Mouse (Mus musculus): ENCODE results near the gene Cdc6. TPM values are rescaled to one million over a fixed set of nuclear protein-coding genes. Genes with fewer than 3 reads are reported as not detected.
"Not testable (repeated sequence)": the region's sequence is repeated elsewhere in the genome, so short reads cannot be mapped to it uniquely, and the experiment has no call there.

Cdc6 gene
- polyA plus RNA-seq, 1 experiment, result 0.82 TPM

DNA sequence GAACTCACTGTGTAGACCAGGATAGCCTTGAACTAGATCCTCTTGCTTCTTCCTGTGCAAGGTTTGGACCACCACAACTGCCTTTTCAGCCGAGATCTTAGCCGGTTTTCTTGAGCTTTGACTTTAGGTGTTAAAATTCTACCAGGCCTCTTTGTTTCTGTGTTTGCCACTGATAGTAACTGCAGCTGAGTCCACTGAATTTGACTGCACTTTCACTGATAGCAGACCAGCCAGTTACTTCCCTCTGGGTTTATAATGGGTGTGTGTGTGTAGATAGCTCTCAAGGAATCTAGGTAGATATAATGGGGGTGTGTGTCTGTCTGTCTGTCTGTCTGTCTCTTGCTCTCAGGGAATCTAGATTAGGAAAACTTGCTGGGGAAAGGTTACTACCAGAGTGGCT is 3.0 kb upstream of the Cdc6 start:
- Histone ChIP-seq H3K27me3 (ENCODE audit: control insufficient read depth) (no peaks in the 10 kb centered on the region), H3K9me3 (ENCODE audit: control insufficient read depth, low read length) (no peaks in the 10 kb centered on the region), H3K4me3 (replicated peaks) (peak overlapping the region; percentile 45), H3K4me1 (ENCODE audit: control insufficient read depth) (peaks cover 71% of the 10 kb centered on the region), H3K36me3 (ENCODE audit: control insufficient read depth) (peaks cover 56% of the 10 kb centered on the region)
- peak; percentile 60; the same call in 1 of the 2 replicates for TF ChIP-seq GATA1 (IDR thresholded peaks at IDR 0.05; ENCODE audit: low read length)
- peak; percentile 62; the same call in 2 of the 3 replicates for TF ChIP-seq TAL1 (IDR thresholded peaks at IDR 0.05; ENCODE audit: low read length)

- Histone ChIP-seq H3K27me3 (ENCODE audit: control insufficient read depth) (no peaks in the 10 kb centered on the region), H3K4me3 (replicated peaks) (peak overlapping the region; percentile 28), H3K36me3 (ENCODE audit: control insufficient read depth) (peaks cover 56% of the 10 kb centered on the region), H3K9me3 (ENCODE audit: control insufficient read depth, low read length) (no peaks in the 10 kb centered on the region), H3K4me1 (ENCODE audit: control insufficient read depth) (peaks cover 75% of the 10 kb centered on the region)
- TF ChIP-seq GATA1 (IDR thresholded peaks at IDR 0.05; ENCODE audit: low read length) (no peak), TAL1 (IDR thresholded peaks at IDR 0.05; ENCODE audit: low read length) (no peak)
Observed at GRCm38 (mm10) chr11:98905033-98905432, 2.6 kb upstream of the Cdc6 start.

DNA sequence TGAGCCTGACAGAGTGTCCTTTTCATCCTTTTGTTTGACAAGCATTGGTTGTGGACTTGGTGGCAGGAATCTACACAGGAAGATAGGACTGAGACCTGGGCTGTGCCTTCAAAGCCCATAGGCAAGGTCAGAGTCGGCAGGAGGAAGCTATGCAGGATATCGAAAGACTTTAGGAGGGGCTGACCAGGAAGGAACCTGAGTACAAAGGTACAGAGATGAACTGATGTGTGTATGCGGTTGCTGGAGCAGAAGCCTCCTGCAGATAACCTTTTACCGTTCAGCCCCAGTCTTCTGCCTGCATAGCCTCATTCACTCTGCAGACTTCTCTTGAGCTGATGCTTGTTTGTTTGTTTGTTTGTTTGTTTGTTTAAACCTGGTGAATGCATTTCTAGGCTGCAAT is 2.0 kb upstream of the Cdc6 start:
- H3K4me3 ChIP-seq (replicated peaks), result peak overlapping the region; percentile 28
- no peaks in the 10 kb centered on the region for H3K27me3 ChIP-seq (ENCODE audit: control insufficient read depth)
- H3K9me3 ChIP-seq (ENCODE audit: control insufficient read depth, low read length), result no peaks in the 10 kb centered on the region
- peaks cover 56% of the 10 kb centered on the region for H3K36me3 ChIP-seq (ENCODE audit: control insufficient read depth)
- H3K4me1 ChIP-seq (ENCODE audit: control insufficient read depth), result peaks cover 75% of the 10 kb centered on the region
- TF ChIP-seq TAL1 (IDR thresholded peaks at IDR 0.05; ENCODE audit: low read length) (no peak), GATA1 (IDR thresholded peaks at IDR 0.05; ENCODE audit: low read length) (no peak)

DNA sequence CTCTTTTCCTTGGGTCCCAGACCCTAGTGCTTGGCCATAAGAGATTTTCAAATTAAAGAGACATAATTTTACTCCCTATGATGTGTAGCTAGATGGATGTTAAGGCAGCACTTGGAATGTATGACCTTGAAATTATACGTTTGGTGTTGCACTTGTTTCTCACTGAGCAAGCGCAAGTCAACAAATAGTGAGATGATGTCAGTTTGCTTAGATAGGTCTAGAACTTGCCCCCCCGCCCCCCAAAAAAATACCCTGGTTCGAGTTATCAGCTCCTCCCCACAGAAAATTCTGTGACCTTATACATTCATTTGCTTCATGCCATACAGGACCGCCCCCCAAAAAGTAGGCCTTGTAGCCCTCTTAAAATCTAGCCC is 551 bp upstream of the Cdc6 start:
- Histone ChIP-seq H3K27me3 (ENCODE audit: control insufficient read depth) (no peaks in the 10 kb centered on the region), H3K4me3 (replicated peaks) (peak overlapping the region; percentile 89), H3K36me3 (ENCODE audit: control insufficient read depth) (peaks cover 56% of the 10 kb centered on the region), H3K9me3 (ENCODE audit: control insufficient read depth, low read length) (no peaks in the 10 kb centered on the region), H3K4me1 (ENCODE audit: control insufficient read depth) (peaks cover 87% of the 10 kb centered on the region)
- TF ChIP-seq TAL1 (IDR thresholded peaks at IDR 0.05; ENCODE audit: low read length), result no peak
- no peak for TF ChIP-seq GATA1 (IDR thresholded peaks at IDR 0.05; ENCODE audit: low read length)

DNA sequence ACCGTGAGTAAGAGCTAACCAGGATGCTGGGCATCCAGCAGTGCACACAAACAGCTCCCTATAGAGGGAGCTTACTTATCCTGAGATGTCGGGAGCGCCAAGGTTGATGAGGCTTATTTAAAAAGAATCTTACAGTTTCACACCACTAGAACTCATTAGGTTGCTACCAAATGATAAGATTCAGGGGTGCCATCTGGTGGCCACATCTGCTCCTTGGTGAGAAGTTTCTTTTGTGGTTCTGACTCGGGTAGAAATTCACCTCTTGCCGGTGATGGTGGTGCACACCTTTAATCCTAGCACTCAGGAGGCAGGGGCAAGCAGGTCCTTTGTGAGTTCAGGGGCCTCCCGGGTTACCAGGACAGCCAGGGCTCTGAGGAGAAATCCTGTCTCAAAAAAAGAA is 2.1 kb downstream of the Cdc6 start:
- H3K27me3 ChIP-seq (ENCODE audit: control insufficient read depth), result no peaks in the 10 kb centered on the region
- H3K36me3 ChIP-seq (ENCODE audit: control insufficient read depth), result peaks cover 70% of the 10 kb centered on the region
- peak overlapping the region; percentile 89 for H3K4me3 ChIP-seq (replicated peaks)
- H3K9me3 ChIP-seq (ENCODE audit: control insufficient read depth, low read length), result no peaks in the 10 kb centered on the region
- peaks cover 83% of the 10 kb centered on the region for H3K4me1 ChIP-seq (ENCODE audit: control insufficient read depth)
- TF ChIP-seq GATA1 (IDR thresholded peaks at IDR 0.05; ENCODE audit: low read length) (peak; percentile 44; the same call in 1 of the 2 replicates), TAL1 (IDR thresholded peaks at IDR 0.05; ENCODE audit: low read length) (peak; percentile 32; the same call in 1 of the 3 replicates)

- Histone ChIP-seq H3K4me3 (replicated peaks) (peak overlapping the region; percentile 89), H3K36me3 (ENCODE audit: control insufficient read depth) (peaks cover 77% of the 10 kb centered on the region), H3K4me1 (ENCODE audit: control insufficient read depth) (peaks cover 79% of the 10 kb centered on the region), H3K9me3 (ENCODE audit: control insufficient read depth, low read length) (no peaks in the 10 kb centered on the region), H3K27me3 (ENCODE audit: control insufficient read depth) (no peaks in the 10 kb centered on the region)
- no peak for TF ChIP-seq GATA1 (IDR thresholded peaks at IDR 0.05; ENCODE audit: low read length)
- no peak for TF ChIP-seq TAL1 (IDR thresholded peaks at IDR 0.05; ENCODE audit: low read length)
Observed at GRCm38 (mm10) chr11:98910415-98910814, 2.8 kb downstream of the Cdc6 start.

DNA sequence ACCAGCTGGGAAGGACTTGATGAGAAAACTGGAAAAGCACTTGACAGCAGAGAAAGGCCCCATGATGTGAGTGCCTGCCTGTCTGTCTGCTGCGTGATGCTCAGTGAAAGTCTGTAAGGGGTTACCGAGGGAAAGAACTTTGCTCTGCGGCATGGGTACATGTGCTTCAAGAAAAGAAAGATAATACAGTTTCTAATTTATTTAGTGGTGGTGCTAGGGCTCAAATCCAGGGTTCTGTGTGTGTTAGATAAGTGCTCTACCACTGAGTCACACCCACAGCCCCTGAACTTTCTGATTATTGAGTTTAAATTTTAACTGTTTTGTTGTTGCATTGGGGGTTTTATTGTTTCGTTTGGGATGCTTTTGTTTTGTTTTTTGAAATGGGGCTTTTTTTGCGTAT is 3.9 kb downstream of the Cdc6 start:
- Histone ChIP-seq H3K36me3 (ENCODE audit: control insufficient read depth) (peaks cover 81% of the 10 kb centered on the region), H3K4me1 (ENCODE audit: control insufficient read depth) (peaks cover 72% of the 10 kb centered on the region), H3K4me3 (replicated peaks) (peak overlapping the region; percentile 89), H3K9me3 (ENCODE audit: control insufficient read depth, low read length) (no peaks in the 10 kb centered on the region), H3K27me3 (ENCODE audit: control insufficient read depth) (no peaks in the 10 kb centered on the region)
- peak; percentile 70 for TF ChIP-seq TAL1 (IDR thresholded peaks at IDR 0.05; ENCODE audit: low read length)
- peak; percentile 63 for TF ChIP-seq GATA1 (IDR thresholded peaks at IDR 0.05; ENCODE audit: low read length)

GRCm38 (mm10) chr11:98914196-98914595 is 6.6 kb downstream of the Cdc6 start:
- Histone ChIP-seq H3K36me3 (ENCODE audit: control insufficient read depth) (peaks cover 100% of the 10 kb centered on the region), H3K4me3 (replicated peaks) (no peak overlapping the region), H3K27me3 (ENCODE audit: control insufficient read depth) (no peaks in the 10 kb centered on the region), H3K4me1 (ENCODE audit: control insufficient read depth) (peaks cover 71% of the 10 kb centered on the region), H3K9me3 (ENCODE audit: control insufficient read depth, low read length) (no peaks in the 10 kb centered on the region)
- TF ChIP-seq GATA1 (IDR thresholded peaks at IDR 0.05; ENCODE audit: low read length), result no peak
- TF ChIP-seq TAL1 (IDR thresholded peaks at IDR 0.05; ENCODE audit: low read length), result no peak

DNA sequence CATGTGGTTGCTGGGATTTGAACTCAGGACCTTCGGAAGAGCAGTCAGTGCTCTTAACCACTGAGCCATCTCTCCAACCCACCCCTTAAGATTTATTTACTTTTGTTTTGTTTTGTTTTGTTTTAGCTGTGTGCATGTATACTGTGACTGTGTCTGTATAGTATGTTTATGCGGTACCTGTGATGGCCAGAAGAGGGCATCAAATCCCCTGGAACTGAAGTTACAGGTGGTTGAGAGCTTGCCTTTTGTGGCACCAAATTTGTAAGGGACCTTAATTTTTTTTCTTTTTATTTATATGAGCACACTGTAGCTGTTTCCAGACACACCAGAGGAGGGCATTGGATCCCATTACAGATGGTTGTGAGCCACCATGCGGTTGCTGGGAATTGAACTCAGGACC is 8.8 kb downstream of the Cdc6 start:
- not testable (repeated sequence) for H3K9me3 ChIP-seq (ENCODE audit: control insufficient read depth, low read length); H3K4me3 ChIP-seq (replicated peaks); H3K27me3 ChIP-seq (ENCODE audit: control insufficient read depth)
- Histone ChIP-seq H3K4me1 (ENCODE audit: control insufficient read depth) (peaks cover 53% of the 10 kb centered on the region), H3K36me3 (ENCODE audit: control insufficient read depth) (peaks cover 100% of the 10 kb centered on the region)

DNA sequence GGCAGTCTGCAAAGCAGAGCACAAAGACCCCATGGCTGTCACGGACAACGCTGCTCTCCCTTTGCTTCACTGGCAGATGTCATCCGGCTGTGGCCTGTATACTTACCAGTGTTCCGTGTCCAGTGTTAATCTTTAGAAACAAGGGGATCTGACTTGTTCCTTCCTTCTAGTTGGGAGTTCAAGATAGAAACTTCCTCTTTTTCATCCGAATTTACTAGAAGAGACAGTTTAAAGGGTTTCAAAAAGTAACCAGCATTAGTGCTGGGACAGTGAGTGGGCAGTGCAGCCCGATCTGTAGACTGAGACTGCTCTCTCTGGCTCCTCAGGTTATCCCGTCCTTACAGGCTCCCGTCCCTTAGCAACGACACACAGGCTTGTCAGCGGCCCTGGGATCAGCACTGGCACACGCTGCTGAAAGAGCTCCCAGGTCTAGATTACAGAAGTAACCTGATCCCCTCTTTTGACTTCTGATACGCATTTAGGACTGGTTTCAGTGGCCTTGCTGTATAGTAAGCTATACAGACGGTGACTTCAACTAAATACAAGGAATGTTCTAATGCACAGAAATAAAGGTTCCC is 9.9 kb downstream of the Cdc6 start:
- Histone ChIP-seq H3K9me3 (ENCODE audit: control insufficient read depth, low read length) (no peaks in the 10 kb centered on the region), H3K4me3 (replicated peaks) (no peak overlapping the region), H3K27me3 (ENCODE audit: control insufficient read depth) (no peaks in the 10 kb centered on the region), H3K36me3 (ENCODE audit: control insufficient read depth) (peaks cover 100% of the 10 kb centered on the region), H3K4me1 (ENCODE audit: control insufficient read depth) (peaks cover 43% of the 10 kb centered on the region)
- TF ChIP-seq GATA1 (IDR thresholded peaks at IDR 0.05; ENCODE audit: low read length), result no peak
- no peak for TF ChIP-seq TAL1 (IDR thresholded peaks at IDR 0.05; ENCODE audit: low read length)

Data from erythroblast, embryonic 14.5 days (primary cell).